Mouse (Mus musculus): Measurements from ENCODE around the gene Cldnd1. TPM values are rescaled to one million over a fixed set of nuclear protein-coding genes. Genes with fewer than 3 reads are reported as not detected.

The Cldnd1 gene
- total RNA-seq, 1 experiment from 2014 or later: 22.6 TPM

GRCm38 (mm10) chr16:58756191-58756590 lies 28.5 kb downstream of the Cldnd1 start:
- peak; percentile 58 to 73 for ATAC-seq (replicated peaks in 1 of 2; ENCODE audit: insufficient read depth in 1 of 2, low FRiP score in 2 of 2, low TSS enrichment in 1 of 2, low read depth in 1 of 2, poor library complexity in 2 of 2, severe bottlenecking in 2 of 2)

GRCm38 (mm10) chr16:58763076-58763475 lies 35.4 kb downstream of the Cldnd1 start, which contains the start of gene Olfr172:
Olfr172 (minus strand) TSS chr16:58763176.
- ATAC-seq (replicated peaks in 1 of 2; ENCODE audit: insufficient read depth in 1 of 2, low FRiP score in 2 of 2, low TSS enrichment in 1 of 2, low read depth in 1 of 2, poor library complexity in 2 of 2, severe bottlenecking in 2 of 2): no peak

Other genes starting within 250 kb of the Cldnd1 start
- gene St3gal6, start 203.7 kb upstream of the Cldnd1 start, total RNA-seq (2017): 8.4 and 17.6 TPM in 2 replicates
- gene Gm813, start 110.9 kb upstream of the Cldnd1 start, total RNA-seq (2017): not detected in 2 replicates
- not detected in 2 replicates for gene E330017A01Rik, start 89.2 kb upstream of the Cldnd1 start, total RNA-seq (2017)
- gene Cpox, start 57.6 kb upstream of the Cldnd1 start, total RNA-seq (2017): 18.3 and 38.5 TPM in 2 replicates
- not detected in 2 replicates for gene Gpr15, start 8.8 kb upstream of the Cldnd1 start, total RNA-seq (2017)
- gene Olfr172, start 35.3 kb downstream of the Cldnd1 start, total RNA-seq (2017): not detected in 2 replicates
- gene Olfr173, start 72.4 kb downstream of the Cldnd1 start, total RNA-seq (2017): not detected in 2 replicates
- not detected in 2 replicates for gene Olfr175-ps1, start 98.9 kb downstream of the Cldnd1 start, total RNA-seq (2017)
- gene Olfr177, start 146.9 kb downstream of the Cldnd1 start, total RNA-seq (2017): not detected in 2 replicates
- not detected in 2 replicates for gene Olfr178, start 164.2 kb downstream of the Cldnd1 start, total RNA-seq (2017)
- gene Olfr181, start 200.8 kb downstream of the Cldnd1 start, total RNA-seq (2017): not detected in 2 replicates
- not detected in 2 replicates for gene Olfr180, start 201.5 kb downstream of the Cldnd1 start, total RNA-seq (2017)

Data from hematopoietic stem cell, adult 5-6 weeks (primary cell).